Comparison of ENCODE assay signal across 11 mouse cellular contexts in genomic region chr10:99393523-99393922, GRCm38 (mm10).
DNase-seq lines count a peak whose midpoint lies in the region; ATAC-seq and TF ChIP-seq lines count a peak whose summit lies in the region.
"Had no signal": no experiment of that assay in that cellular context is flagged by ENCODE, and none has a peak within 500 bp of the region (broad histone marks: within the 10 kb centered on the region; RNA-seq: fewer than 3 reads in every experiment).

No protein-coding gene starts in this region.

- TF ChIP-seq POLR2A in thymus, adult 2 months (IDR thresholded peaks at IDR 0.05; ENCODE audit: control insufficient read depth, extremely low read depth, insufficient read depth, low read length, poor library complexity), result no peak

- H3K9ac ChIP-seq in forebrain, postnatal 0 days, result no peak overlapping the region
- H3K9ac ChIP-seq in forebrain, embryonic 12.5 days, result no peak overlapping the region
- H3K9ac ChIP-seq: midbrain, embryonic 13.5 days had no signal

- H3K36me3 ChIP-seq in forebrain, postnatal 0 days (ENCODE audit: insufficient read depth), result no peaks in the 10 kb centered on the region
- H3K36me3 ChIP-seq in forebrain, embryonic 12.5 days (replicated peaks), result no peaks in the 10 kb centered on the region
- no peaks in the 10 kb centered on the region for H3K36me3 ChIP-seq in thymus, adult 2 months (ENCODE audit: control insufficient read depth, insufficient read depth, low read length)
- H3K36me3 ChIP-seq in limb, embryonic 10.5 days, result peaks cover 5% of the 10 kb centered on the region; the same call in 1 of the 2 replicates
- H3K36me3 ChIP-seq: forebrain, embryonic 10.5 days had no signal

- ATAC-seq in forebrain, postnatal 0 days, result peak; percentile 48
- ATAC-seq in forebrain, embryonic 12.5 days (ENCODE audit: low FRiP score), result no peak
- ATAC-seq: midbrain, embryonic 13.5 days had no signal

- H3K4me2 ChIP-seq in forebrain, postnatal 0 days (ENCODE audit: low read depth), result no peak overlapping the region
- no peak overlapping the region for H3K4me2 ChIP-seq in forebrain, embryonic 12.5 days
- H3K4me2 ChIP-seq: midbrain, embryonic 13.5 days had no signal

- H3K4me3 ChIP-seq in forebrain, postnatal 0 days (ENCODE audit: low read depth, low read length), result no peak overlapping the region
- H3K4me3 ChIP-seq in forebrain, embryonic 12.5 days (replicated peaks), result no peak overlapping the region
- H3K4me3 ChIP-seq in thymus, adult 2 months (ENCODE audit: control insufficient read depth, insufficient read depth, low read length), result no peak overlapping the region
- H3K4me3 ChIP-seq in limb, embryonic 10.5 days, result no peak overlapping the region
- H3K4me3 ChIP-seq: forebrain, embryonic 10.5 days; midbrain, embryonic 13.5 days had no signal

- H3K4me1 ChIP-seq in forebrain, postnatal 0 days (ENCODE audit: insufficient read depth), result no peaks in the 10 kb centered on the region
- H3K4me1 ChIP-seq in forebrain, embryonic 12.5 days, result peaks cover 3% of the 10 kb centered on the region; the same call in 1 of the 2 replicates
- H3K4me1 ChIP-seq in thymus, adult 2 months (replicated peaks; ENCODE audit: control insufficient read depth, insufficient read depth, low read length), result peaks cover 5% of the 10 kb centered on the region; the same call in 1 of the 2 replicates
- peaks cover 68% of the 10 kb centered on the region for H3K4me1 ChIP-seq in limb, embryonic 10.5 days
- H3K4me1 ChIP-seq: midbrain, embryonic 13.5 days had no signal

- no peaks in the 10 kb centered on the region; the same call in 1 of the 2 replicates for H3K9me3 ChIP-seq in forebrain, postnatal 0 days (ENCODE audit: low read length)
- H3K9me3 ChIP-seq in forebrain, embryonic 12.5 days, result no peaks in the 10 kb centered on the region
- no peaks in the 10 kb centered on the region for H3K9me3 ChIP-seq in limb, embryonic 10.5 days (replicated peaks)

- no peak for TF ChIP-seq CTCF in forebrain, postnatal 0 days (IDR thresholded peaks at IDR 0.05; ENCODE audit: low read depth)
- TF ChIP-seq CTCF in thymus, adult 2 months (IDR thresholded peaks at IDR 0.05; ENCODE audit: borderline replicate concordance, control insufficient read depth, extremely low read depth, insufficient read depth, low read length, poor library complexity), result no peak

- no peak overlapping the region for H3K27ac ChIP-seq in forebrain, postnatal 0 days (ENCODE audit: low read depth, low read length)
- H3K27ac ChIP-seq in forebrain, embryonic 12.5 days, result no peak overlapping the region
- H3K27ac ChIP-seq in thymus, adult 2 months (ENCODE audit: control insufficient read depth, insufficient read depth, low read length), result no peak overlapping the region
- H3K27ac ChIP-seq in limb, embryonic 10.5 days, result peak overlapping the region; percentile 82
- H3K27ac ChIP-seq: midbrain, embryonic 13.5 days had no signal

- no peaks in the 10 kb centered on the region for H3K27me3 ChIP-seq in forebrain, postnatal 0 days (ENCODE audit: insufficient read depth, low read length)
- no peaks in the 10 kb centered on the region for H3K27me3 ChIP-seq in forebrain, embryonic 12.5 days
- H3K27me3 ChIP-seq in thymus, adult 2 months (ENCODE audit: control insufficient read depth, insufficient read depth, low read length), result no peaks in the 10 kb centered on the region; the same call in 1 of the 2 replicates
- no peaks in the 10 kb centered on the region for H3K27me3 ChIP-seq in limb, embryonic 10.5 days (ENCODE audit: low read depth, poor library complexity, severe bottlenecking)
- H3K27me3 ChIP-seq: midbrain, embryonic 13.5 days had no signal

- DNase-seq in forebrain, postnatal 0 days, result peak; percentile 24
- DNase-seq in thymus, postnatal 25 days, result peak; percentile 14
- DNase-seq in thymus, adult 2 months, result no peak
- DNase-seq in limb, embryonic 10.5 days (ENCODE audit: low spot score), result peak; percentile 50
- peak; percentile 36 for DNase-seq in thymus, postnatal 4 days
- no peak for DNase-seq in urinary bladder, postnatal 4 days (ENCODE audit: low spot score in 2 of 2)
- DNase-seq in Muller cell, postnatal 12 days (ENCODE audit: inconsistent ontology term), result no peak
- DNase-seq: adrenal gland, postnatal 10 days had no signal

- WGBS in forebrain, postnatal 0 days, result 63% methylated on average over 8 of the region's 8 CpGs
- 74% methylated on average over 8 of the region's 8 CpGs for WGBS in forebrain, embryonic 12.5 days
- WGBS in thymus, adult 2 months, result 3% methylated on average over 8 of the region's 8 CpGs
- 40% methylated on average over 8 of the region's 8 CpGs for WGBS in limb, embryonic 10.5 days

Comparison
In these comparisons a context has a peak if more than half of its experiments do, and no peak if none do; other contexts are left out.
1. DNase-seq: peak in forebrain, postnatal 0 days (single experiment), thymus, postnatal 25 days (single experiment), limb, embryonic 10.5 days (single experiment) and thymus, postnatal 4 days (single experiment); none in thymus, adult 2 months (single experiment), urinary bladder, postnatal 4 days (0 of 2) and Muller cell, postnatal 12 days (single experiment).